Mouse (Mus musculus): ENCODE measurements around the gene Rin2. TPM values are rescaled to one million over a fixed set of nuclear protein-coding genes. Genes with fewer than 3 reads are reported as not detected.

The Rin2 gene
- total RNA-seq, 2 experiments from 2014 or later = 17.5 to 22.2 TPM

DNA sequence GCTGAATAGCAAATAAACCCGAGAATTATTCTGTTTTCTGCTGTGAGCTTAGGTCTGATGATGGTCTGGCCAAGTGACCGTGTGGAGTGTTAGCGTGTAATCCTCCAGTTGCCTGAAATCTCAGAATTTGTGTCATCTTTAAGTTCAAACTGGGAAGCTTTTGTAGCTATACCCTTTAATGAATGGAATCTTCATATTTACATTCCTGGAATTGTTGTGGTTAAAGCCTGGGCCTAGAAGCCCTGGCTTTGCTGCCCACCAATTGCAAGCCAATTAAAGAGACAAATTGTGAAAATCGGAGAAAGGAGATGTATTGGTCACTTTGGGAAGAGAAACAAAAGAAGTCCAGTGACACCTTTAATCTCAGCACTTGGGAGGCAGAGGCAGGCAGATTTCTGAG is 6.6 kb downstream of the Rin2 start:
- intact Hi-C loops (cut with DNase I) = no loop called here
- DNase-seq (ENCODE audit: extremely low spot score in 1 of 2, low spot score in 2 of 2) = no peak

DNA sequence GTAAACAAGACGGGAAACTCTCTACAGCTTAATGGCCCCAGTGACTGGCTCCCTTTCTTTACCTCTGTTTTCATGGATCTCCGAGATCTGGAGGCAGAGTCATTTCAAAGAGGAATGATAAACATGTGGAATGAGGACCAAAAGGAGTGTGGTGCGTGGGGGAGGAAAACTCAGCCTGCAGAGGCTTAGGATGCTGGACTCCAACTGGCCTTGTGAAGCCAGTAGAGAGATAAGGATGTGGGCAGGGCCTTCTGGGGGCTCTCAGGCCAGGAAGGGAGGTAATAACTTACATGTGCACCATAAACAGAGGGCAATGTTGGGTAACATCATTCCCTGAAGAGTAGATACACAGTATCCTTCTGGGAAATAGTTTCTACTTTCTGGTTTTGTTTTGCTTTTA is 7.9 kb downstream of the Rin2 start:
- intact Hi-C loops (cut with DNase I) = no loop called here
- no peak for DNase-seq (ENCODE audit: extremely low spot score in 1 of 2, low spot score in 2 of 2)

DNA sequence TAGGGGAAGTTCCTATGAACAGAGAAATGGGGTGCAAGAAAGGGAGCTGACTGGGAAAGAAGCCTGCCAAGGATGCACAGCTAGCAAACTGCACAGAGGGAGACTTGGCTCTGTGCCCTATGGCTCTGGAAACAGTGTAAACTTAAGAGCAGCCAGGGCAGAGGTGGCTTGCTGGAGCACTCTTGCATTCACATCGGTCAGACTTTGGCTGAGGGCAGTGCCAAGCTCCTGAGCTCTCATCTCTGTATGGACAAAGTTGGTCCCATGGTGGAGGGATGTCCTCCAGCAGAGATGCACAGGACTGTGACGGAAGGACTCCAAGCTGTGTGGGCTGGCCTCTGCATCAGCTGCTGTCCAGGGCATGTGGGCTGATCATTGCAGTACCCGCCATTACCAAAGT is 8.5 kb downstream of the Rin2 start:
- peak in 1 of 2 experiments; percentile 66 for DNase-seq (ENCODE audit: extremely low spot score in 1 of 2, low spot score in 2 of 2)
- intact Hi-C loops (cut with DNase I) = no loop called here

DNA sequence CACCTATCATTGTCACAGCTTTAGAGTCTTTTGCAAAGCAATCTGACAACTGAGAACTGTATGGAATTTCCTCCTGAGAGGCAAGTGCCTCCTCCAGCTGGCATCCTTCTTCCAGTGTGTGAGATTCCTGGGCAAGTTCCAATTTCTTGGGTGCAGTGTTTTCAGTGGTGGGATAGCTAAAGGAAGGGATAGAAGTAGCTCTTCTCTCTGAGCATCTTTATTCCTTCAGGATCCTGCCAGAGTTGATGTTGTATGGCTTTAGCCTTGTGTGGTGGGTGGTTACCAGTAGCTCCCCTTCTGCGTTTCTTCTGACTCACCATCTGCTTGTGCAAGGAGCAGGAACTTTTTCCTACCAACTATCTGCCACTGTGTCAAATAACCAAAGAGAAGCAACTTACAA is 9.1 kb downstream of the Rin2 start:
- intact Hi-C loops (cut with DNase I) = no loop called here
- no peak for DNase-seq (ENCODE audit: extremely low spot score in 1 of 2, low spot score in 2 of 2)

DNA sequence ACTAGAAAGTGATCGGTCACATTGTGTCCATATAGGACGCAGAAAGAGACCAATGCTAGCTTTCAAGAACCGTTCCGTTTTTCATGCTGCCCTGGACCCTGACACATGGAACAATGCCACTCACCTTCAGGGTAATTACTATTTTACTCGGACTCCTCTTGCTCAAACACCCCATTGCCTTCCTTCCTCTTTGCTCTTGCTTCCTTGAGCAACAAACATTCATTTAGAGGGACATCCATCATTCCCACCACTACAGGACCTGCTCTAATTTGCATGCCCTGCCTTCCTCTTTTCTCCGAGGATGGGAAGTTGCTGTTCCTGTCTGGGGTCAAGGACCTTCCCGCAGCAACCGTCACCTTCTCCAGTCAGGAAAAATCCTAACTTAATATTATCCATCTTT is 9.9 kb downstream of the Rin2 start:
- intact Hi-C loops (cut with DNase I) = no loop called here
- DNase-seq (ENCODE audit: extremely low spot score in 1 of 2, low spot score in 2 of 2) = no peak

DNA sequence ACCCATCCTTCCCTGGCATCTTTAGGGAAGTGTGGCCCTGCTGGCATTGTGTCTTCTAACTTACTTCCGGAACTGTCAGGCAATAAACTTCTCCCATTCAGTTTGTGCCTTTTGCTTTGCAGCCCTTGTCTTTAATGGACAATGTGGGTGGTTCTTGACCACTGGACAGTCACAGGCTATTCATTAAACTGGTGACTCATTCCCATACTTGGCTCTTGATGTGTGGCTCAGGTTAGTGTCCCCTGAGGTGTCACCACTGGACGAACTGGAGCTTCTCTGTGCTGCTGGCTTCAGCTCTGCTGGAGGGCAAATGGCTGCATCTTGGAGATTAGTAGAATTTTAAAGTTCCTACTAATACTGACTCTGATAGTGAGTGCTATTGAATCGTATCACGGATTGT is 11.0 kb downstream of the Rin2 start:
- no peak for DNase-seq (ENCODE audit: extremely low spot score in 1 of 2, low spot score in 2 of 2)
- intact Hi-C loops (cut with DNase I) = no loop called here

DNA sequence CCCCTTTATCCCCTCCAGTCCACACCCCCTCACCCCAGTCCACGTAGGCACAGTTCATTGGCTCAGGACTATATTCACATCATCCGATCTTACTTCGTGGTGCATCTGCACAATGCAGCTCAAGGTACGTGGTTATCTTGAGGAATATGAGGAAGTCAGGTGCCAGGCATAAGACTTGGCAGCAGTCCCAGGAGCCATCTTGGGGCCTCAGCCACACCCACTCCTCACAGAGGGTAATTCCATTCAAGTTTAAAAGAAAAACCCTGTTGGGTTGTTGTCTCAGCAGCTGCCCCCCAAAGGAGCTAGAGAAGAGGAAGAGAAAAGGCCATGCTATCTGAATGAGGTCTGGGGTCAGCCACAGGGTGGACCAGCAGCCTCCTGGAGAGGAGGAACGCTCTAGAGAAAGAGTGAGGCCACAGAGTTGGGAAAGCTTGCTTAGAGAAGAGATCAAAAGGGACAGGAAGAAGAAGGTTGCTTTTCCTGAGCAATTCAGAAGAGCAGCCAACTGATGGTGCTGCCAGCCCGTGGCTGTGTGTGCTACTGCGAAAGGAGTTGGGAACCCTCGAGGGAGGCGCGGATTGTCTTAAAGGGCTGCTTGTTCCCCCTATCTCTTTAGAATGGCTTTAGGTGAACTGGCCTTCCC is 16.5 kb downstream of the Rin2 start:
- intact Hi-C loops (cut with DNase I) = no loop called here
- DNase-seq (ENCODE audit: extremely low spot score in 1 of 2, low spot score in 2 of 2) = no peak

DNA sequence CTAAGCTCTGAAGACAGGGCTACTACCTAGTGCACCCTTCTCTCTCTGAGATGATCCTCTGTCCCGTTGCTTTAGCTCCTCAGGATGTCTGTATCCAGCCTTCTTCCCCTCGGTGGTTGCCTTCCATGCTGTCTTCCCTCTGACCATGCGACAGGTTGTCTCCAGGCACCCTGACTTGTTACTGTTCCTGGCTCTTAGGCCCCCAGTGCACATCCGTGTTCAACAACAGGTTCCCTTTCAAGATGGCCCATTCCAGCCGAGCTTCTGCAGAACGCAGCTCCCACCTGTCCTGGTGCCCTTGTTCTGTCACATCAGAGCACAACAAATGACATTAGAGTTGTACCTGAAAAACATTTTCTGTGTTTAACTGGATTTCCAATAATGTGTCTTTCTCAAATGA is 22.1 kb downstream of the Rin2 start:
- DNase-seq (ENCODE audit: extremely low spot score in 1 of 2, low spot score in 2 of 2) = no peak
- intact Hi-C loops (cut with DNase I) = loop anchor here (5.0 kb wide), 1 partner anchor 185 kb away; no protein-coding TSS in a partner anchor

DNA sequence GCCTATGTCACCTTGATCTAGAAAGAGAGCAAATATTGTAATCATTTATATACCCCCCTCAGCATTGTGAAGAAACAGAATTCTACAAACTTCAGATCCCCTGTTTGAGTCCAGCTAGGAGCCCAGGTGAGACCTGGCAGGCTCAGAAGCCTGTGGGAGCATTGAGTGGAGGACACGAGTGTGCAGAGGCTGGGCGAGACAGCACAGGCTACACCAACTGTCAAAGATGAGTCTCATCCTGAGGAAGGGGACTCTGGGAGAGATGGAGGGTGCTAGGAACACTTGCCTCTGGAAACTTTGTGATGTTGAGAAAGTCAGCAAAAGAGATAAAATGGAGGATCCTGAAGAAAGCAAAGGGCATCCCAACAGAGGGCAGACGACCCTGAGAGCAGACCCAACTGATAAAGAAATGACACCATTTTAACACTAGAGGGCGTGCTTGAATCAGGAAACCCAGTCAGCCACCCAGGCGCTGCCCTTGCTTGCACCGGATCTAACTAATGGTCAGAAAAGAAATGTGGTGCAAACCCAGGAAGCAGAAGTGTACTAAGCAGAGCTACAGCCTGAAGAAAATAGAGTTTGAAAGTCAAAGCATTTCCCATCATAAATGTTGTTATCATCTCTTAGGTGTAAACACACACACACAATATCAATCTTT is 24.5 kb downstream of the Rin2 start:
- intact Hi-C loops (cut with DNase I) = loop anchor here (2.0 to 5.0 kb wide), 3 partner anchors 95 to 203 kb away; partner anchors contain the start of gene Naa20
- DNase-seq (ENCODE audit: extremely low spot score in 1 of 2, low spot score in 2 of 2) = peak; percentile 53 to 59

DNA sequence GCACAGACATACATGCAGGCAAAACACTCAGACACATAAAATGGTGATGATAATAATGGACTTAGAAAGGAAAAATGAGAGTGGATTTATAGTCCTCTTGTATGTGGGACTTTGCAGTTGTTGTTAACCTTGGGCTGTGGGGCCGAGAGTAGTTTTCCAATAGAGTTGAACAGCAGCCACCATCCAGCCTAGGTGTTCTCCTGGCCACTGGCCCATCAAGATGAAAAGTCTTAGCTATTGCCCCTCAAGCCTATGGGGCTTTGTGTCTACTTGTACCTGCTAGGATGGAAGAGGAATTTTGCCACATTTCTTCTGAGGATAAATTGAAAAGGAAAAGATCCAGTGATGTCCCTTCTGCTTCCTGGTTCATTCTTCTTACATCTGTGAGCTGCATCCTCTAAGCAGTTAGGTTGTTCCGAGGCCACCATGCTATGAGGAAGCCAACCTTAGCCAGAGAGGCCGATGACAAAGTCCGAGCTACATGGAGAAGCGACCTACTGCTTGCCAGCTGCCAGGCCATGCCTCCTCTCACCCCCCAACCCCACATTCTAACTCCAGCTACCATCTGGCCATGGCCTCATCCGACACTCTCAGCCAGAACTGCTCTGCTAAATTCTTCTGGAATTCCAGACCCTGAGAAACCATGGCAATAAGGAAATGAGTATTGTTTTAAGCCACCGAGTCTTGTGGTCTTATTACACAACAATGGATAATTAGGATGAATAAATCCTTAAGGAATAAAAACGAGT is 25.4 kb downstream of the Rin2 start:
- intact Hi-C loops (cut with DNase I) = loop anchor here (2.0 to 5.0 kb wide), 2 partner anchors 94 to 202 kb away; partner anchors contain the start of gene Naa20
- DNase-seq (ENCODE audit: extremely low spot score in 1 of 2, low spot score in 2 of 2) = no peak

DNA sequence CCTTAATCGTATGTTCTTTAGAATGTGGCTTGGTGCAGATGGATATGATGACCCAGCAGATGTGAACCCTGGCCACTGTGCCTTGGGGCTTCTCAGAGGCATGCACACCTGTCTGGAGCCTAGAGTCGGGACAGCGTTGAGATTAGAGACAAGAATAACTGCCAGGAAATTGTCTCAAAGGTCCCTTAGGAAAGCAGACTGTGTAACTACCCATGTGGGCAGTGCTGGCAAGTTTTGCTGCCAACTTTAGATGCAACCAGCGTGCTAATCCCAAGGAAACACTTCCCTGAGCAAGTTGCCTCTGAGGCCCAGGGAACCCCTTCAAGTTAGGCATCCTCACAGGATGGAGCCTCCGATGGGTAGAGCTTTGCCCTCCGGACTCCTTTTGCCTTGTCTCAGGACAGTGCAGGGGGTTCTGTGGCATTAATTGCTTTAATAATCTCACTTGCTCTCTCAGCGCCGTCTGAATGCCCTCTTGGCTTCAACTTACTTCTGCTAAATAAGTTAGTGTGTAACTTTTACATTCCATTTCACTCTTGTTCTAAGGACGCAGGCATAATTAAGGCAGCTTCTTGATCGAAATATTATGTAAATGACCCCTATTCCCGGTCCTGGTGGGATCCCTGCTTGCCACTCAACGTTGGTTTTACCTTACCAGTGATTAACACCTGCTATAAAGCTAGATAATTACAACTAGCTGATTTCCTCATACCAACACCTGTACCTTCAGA is 26.8 kb downstream of the Rin2 start:
- intact Hi-C loops (cut with DNase I) = loop anchor here (2.0 to 5.0 kb wide), 2 partner anchors 93 to 201 kb away; partner anchors contain the start of gene Naa20
- DNase-seq (ENCODE audit: extremely low spot score in 1 of 2, low spot score in 2 of 2) = no peak

DNA sequence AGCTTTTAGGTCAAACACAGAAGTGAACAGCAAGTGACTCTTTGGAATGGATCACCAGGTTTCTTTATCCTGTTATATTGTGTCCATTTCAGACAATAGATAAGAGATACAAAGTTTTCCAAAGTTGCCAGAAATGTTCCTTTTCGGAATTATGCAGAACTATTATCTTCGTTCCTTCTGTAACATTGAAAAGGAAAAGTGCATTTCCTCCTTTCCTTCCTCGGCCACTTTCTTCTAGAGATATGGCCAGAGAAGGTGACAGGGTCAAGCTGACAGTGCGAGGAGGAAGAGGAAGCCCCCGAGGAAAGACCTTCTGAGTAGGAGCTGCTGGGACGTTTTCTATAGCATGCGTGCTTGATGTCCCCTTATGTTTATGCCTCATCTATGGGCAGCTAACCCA is 29.7 kb downstream of the Rin2 start:
- intact Hi-C loops (cut with DNase I) = loop anchor here (5.0 kb wide), 1 partner anchor 198 kb away; the partner anchor contains the start of gene Naa20
- DNase-seq (ENCODE audit: extremely low spot score in 1 of 2, low spot score in 2 of 2) = no peak

DNA sequence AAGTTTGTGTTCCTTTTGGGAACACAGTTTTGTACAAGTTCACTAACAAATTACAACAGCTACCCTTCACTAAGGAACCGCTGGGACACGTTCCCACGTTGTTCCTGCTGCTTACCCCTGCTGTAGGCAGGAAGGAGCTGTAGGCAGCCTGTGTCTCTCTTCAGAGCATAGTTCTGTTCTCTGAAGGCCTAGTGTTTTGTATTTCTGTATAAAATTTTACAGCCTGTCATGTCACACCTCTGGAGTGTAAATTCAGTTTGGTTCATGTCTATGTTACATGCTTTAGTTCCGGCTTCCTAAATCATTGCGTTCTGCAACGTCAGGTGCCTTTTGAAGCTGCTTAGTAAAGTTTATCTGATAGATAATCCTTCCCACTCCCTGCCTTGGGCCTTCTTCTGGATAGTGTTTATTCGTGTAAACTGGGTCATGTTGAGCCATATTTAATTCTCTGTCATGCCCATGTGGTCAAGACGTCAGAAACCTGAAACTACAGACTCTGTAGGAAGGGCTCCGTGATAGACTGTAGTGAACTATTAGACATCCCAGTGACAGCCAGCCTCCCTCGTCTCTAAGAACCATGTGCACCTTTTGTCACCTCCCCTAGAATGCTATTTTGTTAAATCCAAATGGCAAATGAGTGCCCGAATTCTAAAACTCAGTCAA is 34.8 kb downstream of the Rin2 start:
- intact Hi-C loops (cut with DNase I) = no loop called here
- DNase-seq (ENCODE audit: extremely low spot score in 1 of 2, low spot score in 2 of 2) = no peak

GRCm38 (mm10) chr2:145711512-145711911 is 36.5 kb downstream of the Rin2 start:
- intact Hi-C loops (cut with DNase I) = no loop called here
- no peak for DNase-seq (ENCODE audit: extremely low spot score in 1 of 2, low spot score in 2 of 2)

GRCm38 (mm10) chr2:145712026-145712425 is 37.0 kb downstream of the Rin2 start:
- DNase-seq (ENCODE audit: extremely low spot score in 1 of 2, low spot score in 2 of 2) = no peak
- intact Hi-C loops (cut with DNase I) = no loop called here

DNA sequence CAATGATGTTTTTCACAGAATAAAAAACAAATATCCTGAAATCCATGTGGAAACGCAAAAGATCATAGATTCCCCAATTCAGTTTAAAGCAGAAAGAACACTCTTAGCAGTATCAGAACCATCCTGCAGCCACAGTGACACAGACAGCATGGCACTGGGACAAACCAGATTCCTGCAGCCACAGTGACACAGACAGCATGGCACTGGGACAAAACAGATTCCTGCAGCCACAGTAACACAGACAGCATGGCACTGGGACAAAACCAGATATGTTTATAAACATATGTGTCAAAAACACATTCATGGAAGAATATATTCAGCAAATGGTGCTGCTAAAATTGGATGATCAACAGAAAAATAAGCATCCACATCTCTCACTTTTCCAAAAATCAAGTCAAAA is 42.5 kb downstream of the Rin2 start:
- DNase-seq (ENCODE audit: extremely low spot score in 1 of 2, low spot score in 2 of 2) = no peak
- intact Hi-C loops (cut with DNase I) = no loop called here

- intact Hi-C loops (cut with DNase I) = no loop called here
Measured at GRCm38 (mm10) chr2:145718624-145719183, 43.7 kb downstream of the Rin2 start.

DNA sequence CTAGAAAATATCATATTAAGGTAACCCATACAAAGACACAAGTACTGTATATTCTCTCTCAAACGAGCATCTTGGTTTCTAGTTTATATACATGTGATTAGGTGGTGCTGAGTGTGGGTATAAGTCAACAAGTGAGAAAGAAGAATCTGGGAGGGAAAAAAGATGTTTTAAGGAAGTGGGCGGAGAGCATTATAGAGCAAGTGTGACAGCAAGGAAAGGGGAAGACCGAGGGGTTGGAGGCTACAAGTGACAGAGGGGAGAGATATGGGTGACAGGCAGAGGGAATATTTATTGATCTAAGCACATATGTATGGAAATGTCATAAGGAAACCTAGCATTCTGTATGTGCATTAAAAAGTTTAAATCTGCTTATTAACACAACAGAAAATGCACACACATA is 45.1 kb downstream of the Rin2 start:
- intact Hi-C loops (cut with DNase I) = no loop called here
- no peak for DNase-seq (ENCODE audit: extremely low spot score in 1 of 2, low spot score in 2 of 2)

More at GRCm38 (mm10) chr2:145718624-145719183, 43.7 kb downstream of the Rin2 start:
- no peak for DNase-seq (ENCODE audit: extremely low spot score in 1 of 2, low spot score in 2 of 2)
